Mouse (Mus musculus): ENCODE data around the gene Akap7.

GRCm38 (mm10) chr10:25283397-25283796 lies 24.3 kb downstream of the Akap7 start:
- TF ChIP-seq CTCF (IDR thresholded peaks at IDR 0.05; ENCODE audit: borderline replicate concordance, insufficient read depth, low read depth, low read length) (no peak), POLR2A (IDR thresholded peaks at IDR 0.05; ENCODE audit: borderline replicate concordance, insufficient read depth, low read length) (no peak)
